Mouse (Mus musculus) c-Kit-negative CD71-positive TER-119-positive erythroid progenitor cells, embryonic 14.5 days (primary cell): ENCODE measurements around the gene Rxfp4.
A peak's percentile ranks its signal among the peaks of the same experiment; 100 is the strongest.

ENCODE experiments used
- DNase-seq: peaks from one replicate; pipeline ENCODE4 v3.0.0-alpha.2; 2013; ENCODE audit warnings: low read depth, low spot score

Gene Rxfp4

GRCm38 (mm10) chr3:88652846-88653515, at the start of gene Rxfp4:
Gene Rxfp4, minus strand, starts transcription at chr3:88653142.
- no peak for DNase-seq

- no peak for DNase-seq
These were observed 48.3 kb upstream of the Rxfp4 start for GRCm38 (mm10) chr3:88701222-88701621.

DNA sequence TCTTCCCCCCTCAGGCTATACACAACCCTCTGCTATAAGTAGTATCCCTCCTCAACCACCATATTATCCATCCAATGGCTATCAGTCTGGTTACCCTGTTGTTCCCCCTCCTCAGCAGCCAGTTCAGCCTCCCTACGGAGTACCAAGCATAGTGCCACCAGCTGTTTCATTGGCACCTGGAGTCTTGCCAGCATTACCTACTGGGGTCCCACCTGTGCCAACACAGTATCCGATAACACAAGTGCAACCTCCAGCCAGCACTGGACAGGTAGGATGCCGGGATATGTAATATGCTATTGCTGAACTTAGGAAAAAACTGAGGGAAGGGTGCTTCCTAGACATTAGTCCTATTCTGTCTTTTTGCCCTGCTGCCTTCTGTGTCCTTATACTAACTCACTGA, 47.3 kb upstream of the Rxfp4 start:
- DNase-seq = no peak

DNA sequence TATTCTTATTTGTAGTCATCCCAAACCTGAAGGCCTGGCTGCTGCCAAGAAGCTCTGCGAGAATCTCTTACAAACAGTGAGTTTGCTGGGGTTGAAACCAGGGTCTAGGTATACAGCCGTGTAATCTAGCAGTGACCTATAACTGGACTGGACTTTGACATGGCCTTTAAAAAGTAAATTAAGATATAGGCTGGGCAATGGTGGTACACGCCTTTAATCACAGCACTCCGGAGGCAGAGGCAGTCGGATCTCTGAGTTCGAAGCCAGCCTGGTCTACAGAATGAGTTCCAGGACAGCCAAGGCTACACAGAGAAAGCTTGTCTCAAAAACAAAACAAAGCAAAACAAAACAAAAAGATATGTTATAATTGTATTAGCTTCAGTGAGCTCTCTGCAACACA, 45.9 kb upstream of the Rxfp4 start:
- DNase-seq = no peak

GRCm38 (mm10) chr3:88698051-88698450, 45.1 kb upstream of the Rxfp4 start:
- no peak for DNase-seq

GRCm38 (mm10) chr3:88695545-88695944, 42.6 kb upstream of the Rxfp4 start:
- no peak for DNase-seq

GRCm38 (mm10) chr3:88689079-88689478, 36.1 kb upstream of the Rxfp4 start:
- no peak for DNase-seq

GRCm38 (mm10) chr3:88686734-88687611, 34.0 kb upstream of the Rxfp4 start:
- no peak for DNase-seq

- DNase-seq = peak; percentile 13
These were observed 33.1 kb upstream of the Rxfp4 start for GRCm38 (mm10) chr3:88685958-88686451.

- peak; percentile 90 for DNase-seq
These were observed 32.3 kb upstream of the Rxfp4 start, which contains the start of gene Khdc4 for GRCm38 (mm10) chr3:88684980-88685941. Gene Khdc4, plus strand, starts transcription at chr3:88685803.

DNA sequence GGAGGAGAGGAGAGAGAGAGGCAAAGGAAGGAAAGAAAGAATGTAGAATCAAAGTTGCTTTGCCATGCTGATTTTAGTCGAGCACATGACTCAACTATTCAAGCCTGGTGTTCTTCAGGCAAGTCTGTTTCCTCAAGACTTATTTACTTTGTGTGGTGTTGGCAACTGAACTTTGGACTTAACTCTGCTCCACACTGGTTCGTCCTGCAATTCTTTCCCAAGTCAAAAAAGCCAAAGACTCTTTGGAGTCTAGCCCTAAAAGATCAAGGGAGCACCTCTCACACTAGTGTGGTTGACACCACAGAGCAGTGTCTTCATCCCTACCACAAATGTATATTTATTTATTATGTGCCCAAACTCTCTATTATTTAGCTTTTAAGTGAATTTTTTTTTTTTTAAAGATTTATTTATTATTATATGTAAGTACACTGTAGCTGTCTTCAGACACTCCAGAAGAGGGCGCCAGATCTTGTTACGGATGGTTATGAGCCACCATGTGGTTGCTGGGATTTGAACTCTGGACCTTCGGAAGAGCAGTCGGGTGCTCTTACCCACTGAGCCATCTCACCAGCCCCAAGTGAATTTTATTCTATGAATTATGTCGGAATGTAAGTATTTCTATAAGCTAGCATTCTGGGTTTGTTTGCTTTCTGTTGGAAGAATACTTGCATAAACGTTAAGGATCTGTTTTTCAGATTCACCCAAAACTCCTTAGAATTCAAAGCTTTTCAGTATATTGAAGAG, 31.5 kb upstream of the Rxfp4 start:
- DNase-seq = no peak

DNA sequence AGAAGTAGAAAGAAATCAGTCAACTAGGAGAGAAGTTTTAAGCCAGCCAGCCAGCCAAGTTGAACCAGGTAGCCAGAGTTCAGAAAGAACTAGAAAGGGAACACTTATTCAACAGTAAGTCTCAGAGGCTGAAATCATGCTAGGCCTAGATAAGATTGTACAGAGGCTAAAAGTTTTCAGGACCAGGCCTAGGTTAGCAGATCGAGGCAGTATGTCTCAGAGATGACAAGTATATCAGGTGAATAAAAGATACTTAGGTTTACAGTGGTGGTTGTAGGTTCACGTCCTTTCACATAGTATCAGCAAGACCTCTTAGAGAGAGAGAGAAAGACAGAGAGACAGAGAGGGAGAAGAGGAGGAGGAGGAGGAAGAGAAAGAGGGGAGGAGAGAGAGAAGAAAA, 30.9 kb upstream of the Rxfp4 start:
- DNase-seq = no peak

GRCm38 (mm10) chr3:88677399-88677798, 24.5 kb upstream of the Rxfp4 start:
- DNase-seq = peak; percentile 66

GRCm38 (mm10) chr3:88664095-88664494, 11.2 kb upstream of the Rxfp4 start:
- no peak for DNase-seq

DNA sequence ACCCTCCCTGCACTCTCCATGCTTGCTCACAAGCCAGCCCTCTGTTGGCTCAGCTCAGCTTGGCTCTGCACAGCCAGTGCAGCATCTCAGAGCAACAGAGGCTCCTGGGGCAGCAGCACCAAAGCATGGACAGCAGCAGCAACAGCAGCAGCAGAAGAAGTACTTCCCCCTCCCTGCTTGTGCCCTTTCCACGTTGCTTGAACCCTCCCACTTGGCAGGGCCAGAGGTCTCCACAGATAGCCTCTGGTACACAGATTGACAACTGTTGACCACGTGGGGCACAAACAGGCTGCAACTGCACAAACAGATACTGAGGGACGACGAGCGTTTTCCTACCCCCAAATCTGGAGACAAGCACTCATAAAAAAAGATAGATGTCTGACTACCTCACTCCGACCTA, 6.9 kb upstream of the Rxfp4 start:
- no peak for DNase-seq

DNA sequence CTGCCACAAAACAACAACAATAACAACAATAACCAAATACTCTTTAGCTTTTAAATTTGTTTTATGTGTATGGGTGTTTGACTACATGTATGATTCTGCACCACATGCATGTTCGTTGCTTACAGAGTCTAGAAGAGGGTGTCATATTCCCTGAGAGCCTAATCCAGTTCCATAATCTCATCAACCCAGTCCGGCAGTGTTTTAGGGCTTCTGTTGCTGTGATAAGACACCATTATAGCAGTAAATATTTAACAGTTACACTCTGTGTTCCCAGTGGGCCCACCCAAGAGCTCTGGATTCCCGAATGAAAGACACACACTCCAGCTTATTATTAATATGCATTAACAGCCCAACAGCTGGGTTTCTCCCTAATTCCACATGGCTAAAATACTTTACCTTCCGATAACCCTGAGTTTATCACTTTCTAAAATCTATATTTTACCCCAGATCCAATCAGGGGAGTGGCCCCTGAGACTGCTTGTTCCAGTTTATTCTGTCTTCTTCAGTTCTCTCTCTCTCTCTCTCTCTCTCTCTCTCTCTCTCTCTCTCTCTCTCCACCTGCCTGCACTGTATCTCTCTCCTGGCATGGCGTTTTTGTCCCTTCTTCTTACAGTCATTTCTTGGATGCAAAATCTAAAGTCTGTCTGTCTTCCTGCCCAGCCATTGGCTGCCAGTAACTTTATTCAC, 5.6 kb upstream of the Rxfp4 start:
- DNase-seq = no peak

DNA sequence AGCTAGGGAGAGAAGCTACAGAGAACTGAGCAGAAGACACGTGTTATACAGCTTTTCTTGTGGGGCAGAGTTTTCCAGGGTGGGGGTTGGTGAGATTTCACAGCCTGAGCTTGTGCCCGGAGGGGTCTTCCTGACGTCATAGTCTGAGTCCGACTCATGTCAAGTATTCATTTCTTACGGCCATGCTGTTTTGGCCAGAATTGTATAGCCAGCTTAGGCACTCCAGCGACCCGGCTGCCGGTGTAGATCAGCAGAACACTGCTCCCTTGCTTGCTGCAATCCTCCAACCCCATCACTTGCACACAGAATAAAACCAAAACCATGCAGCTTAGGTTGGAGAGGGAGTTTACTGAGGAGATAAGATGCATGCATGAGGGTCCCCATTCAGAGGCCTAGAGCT, 2.7 kb upstream of the Rxfp4 start:
- no peak for DNase-seq

DNA sequence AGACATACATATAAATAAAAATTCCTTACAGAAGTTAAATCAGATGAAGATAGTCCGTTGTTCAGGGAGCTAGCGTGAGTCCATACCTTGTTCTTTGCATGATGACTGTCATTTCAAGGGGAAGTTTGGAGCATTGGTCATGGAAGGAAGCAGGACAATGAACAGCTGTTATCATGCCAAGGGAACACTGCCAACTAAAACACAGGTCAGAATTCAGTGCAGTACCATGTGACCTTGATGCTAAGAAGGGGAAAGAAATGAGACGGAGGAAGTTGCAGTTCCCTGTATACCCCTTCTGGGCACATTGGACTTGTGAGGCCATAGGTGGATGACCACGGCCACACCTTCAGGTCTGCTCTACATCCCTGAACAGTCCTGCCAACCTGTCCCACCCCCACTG, 1.7 kb upstream of the Rxfp4 start:
- DNase-seq = no peak

DNA sequence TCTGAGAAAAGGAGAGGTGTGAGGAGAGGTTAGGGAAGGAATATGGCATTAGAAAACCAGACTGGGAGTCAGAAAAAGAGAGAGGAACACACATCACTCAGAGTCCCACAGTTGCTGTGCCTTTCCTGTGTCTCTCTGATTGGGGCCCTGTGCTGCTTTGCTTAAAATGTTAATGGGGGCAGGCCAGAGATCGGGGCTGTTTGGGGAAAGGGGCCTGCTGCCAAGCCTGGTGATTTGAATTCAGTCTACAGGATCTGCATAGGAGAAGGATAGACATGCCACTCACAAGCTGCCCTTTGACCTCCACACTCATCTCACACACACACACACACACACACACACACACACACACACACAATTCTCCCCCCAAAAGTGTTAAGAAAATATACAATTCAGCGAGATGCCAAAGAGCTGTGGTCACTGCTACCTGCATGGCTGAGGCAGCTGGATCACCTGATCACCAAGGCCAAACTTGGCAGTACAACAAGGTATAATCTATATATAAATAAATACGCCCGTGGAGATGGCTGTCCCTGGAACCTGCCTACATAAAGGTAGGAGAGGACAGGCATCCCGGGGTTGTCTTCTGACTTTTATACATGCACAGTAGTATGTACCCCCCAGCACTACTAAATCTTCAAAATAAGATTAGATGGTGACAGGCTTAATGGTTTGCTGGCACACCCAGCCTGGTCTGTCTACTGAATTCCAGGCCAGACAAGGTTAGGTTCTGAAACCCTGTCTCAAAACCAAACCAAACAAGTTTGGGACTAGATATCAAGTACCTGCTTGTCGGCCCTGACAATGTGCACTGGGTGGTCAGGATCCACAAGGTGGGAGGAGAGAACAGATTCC, 801 bp upstream of the Rxfp4 start:
- no peak for DNase-seq
